Mouse (Mus musculus) lung, postnatal 36 days (tissue): ENCODE results near the gene Clec14a.

ENCODE experiments used
- DNase-seq: peaks from one replicate; pipeline ENCODE4 v3.0.0; 2022; ENCODE audit warnings: mixed read lengths

The Clec14a gene

GRCm38 (mm10) chr12:58268563-58269501 lies at the start of gene Clec14a:
TSS of gene Clec14a (minus strand) at chr12:58269290.
- DNase-seq = peak; percentile 88

DNA sequence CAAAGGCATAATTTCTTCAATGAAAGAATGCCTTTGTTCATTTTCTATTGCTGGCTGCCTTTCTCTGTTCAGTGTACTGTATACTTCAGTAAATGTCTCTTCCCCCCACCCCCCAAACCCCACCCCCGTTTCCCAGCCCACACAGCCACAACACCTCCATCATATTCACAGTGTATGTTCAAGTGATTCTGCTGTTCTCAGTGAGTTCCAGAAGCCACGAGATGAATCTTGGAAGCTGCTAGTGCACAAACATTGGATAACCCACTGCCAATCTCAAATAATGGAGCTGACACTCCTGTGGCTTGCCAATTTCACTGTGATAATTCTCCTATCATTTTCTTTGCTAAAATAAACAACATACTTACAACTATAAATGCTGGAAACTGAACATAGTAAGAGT lies 38.7 kb upstream of the Clec14a start:
- DNase-seq = no peak

DNA sequence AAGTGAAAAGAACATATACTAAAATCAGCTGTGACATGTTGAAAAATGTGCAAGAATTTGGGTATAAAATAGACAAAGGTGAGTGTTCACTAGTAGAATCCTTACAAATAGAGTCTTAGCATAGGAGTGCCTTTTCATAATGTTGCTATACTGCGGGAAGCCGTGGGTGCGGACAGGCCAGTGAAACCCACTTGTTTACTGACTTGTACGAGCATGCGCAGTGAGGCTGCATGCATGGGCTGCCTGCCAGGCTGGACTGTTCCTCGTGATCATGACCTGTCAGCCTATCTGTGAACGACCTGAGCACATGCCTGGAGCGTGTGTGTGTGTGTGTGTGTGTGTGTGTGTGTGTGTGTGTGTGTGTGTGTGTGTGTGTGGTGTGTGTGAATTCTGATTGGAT lies 37.3 kb upstream of the Clec14a start:
- DNase-seq = peak; percentile 84

DNA sequence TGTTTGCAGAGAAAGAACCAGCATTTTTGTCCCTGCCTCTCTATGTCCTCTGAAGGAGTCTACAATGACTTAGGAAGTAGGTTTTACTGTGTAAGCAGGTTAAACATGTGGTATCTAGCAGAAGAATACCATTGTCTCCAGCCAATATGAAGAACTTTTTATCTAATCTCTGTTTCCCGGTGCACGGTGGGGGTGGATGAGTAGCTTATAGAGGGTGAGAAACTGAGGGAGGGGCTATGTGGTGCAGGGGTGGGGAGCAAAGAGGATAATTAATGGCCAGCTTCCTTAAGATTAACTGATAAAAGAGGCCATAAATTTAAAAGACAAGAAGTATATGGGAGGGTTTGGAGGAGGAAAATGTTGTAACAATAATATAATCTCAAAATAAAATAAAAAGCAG lies 36.5 kb upstream of the Clec14a start:
- DNase-seq = peak; percentile 19

DNA sequence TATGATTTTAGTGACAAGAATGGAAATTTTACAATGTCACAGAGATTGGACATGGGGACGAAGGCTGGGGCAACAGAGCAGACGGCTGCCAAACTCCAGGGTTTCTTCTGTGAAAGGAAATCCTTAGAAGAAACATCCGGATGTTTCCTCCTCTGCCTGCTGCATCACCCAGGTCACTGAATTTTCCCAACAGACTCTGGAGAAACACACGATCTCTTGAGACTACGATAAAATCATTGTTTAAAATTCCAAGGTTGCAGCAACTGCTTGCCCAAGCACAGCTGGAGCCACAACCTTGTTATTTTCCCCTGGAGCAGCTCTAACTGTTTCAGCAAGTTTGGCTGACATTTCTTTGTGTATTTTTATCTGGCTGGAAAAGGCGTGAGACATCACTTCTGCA lies 27.9 kb upstream of the Clec14a start:
- DNase-seq = peak; percentile 46

GRCm38 (mm10) chr12:58285912-58286311 lies 16.8 kb upstream of the Clec14a start:
- DNase-seq = no peak

DNA sequence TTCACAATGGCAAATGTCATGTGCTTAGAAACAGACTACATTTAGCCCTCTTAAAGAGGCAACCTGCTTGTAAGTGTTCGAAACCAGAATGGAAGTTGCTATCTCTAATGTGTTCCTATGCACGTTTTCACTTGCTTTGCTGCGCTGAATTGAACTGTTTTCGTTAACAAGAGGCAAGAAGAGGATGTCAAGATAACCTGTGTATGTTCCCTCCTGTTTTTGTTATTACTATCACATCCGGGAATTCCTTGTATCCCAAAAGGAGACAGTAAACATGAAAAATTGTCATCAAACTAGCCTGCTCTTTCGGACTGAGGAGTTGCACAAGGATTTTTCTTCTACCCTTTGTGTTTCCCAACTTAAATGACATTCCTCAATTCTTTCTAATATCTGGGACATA lies 1.4 kb upstream of the Clec14a start:
- peak; percentile 17 for DNase-seq

GRCm38 (mm10) chr12:58269505-58269904 lies 415 bp upstream of the Clec14a start:
- no peak for DNase-seq

DNA sequence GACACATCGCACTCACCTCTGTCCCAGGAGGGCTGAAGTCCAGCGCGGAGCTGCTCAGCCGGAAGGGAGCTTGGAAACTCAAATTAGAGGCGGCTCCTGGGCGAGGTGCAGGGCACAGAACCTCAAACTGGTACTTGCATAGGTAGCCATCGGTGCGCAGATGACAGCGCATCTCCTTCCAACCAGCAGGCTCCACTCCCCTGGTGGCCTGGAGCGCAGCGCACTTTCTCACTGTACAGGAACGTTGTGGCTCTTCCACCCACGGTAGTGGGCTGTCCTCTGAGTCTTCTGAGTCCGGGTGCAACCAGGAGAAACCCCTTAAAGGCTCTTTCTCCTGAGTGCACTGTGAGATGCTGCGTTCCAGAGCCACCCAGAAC lies 916 bp downstream of the Clec14a start:
- DNase-seq = peak; percentile 5

GRCm38 (mm10) chr12:58267779-58268178 lies 1.3 kb downstream of the Clec14a start:
- no peak for DNase-seq

DNA sequence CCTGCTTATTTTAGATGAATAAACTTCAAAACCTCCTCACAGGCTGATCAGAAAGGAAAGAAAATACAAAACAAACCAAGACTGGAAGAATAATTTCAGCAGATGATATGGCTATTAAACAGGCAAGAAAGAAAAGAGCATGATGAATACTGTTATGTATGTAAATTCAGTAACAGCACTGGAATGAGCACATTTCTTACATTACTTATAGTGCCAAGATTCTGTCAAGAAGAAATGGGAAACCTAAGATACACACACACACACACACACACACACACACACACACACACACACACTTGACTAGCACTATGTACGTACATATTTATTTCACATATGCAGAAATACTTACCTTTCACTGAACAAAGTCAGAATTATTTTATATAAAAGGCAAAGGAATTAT lies 17.2 kb downstream of the Clec14a start:
- DNase-seq = no peak

DNA sequence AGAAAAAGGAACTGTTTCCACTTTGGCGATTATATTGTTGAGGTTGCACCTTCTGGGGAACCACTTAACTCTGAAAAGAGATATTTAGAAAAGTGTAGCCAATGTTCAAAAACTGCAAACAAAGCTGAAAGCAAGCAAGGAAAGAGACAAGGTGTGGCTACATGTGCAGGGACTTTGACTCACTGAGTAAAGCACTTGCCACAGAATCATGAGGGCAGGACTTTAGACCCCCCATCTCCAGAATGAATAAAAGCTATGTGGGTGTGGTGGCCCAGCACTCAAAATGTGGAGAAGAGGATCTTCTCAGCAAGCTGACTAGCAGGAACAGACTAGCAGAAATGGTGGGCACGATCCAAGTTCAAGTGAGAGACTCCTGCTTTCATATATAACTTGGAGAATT lies 36.6 kb downstream of the Clec14a start:
- no peak for DNase-seq

DNA sequence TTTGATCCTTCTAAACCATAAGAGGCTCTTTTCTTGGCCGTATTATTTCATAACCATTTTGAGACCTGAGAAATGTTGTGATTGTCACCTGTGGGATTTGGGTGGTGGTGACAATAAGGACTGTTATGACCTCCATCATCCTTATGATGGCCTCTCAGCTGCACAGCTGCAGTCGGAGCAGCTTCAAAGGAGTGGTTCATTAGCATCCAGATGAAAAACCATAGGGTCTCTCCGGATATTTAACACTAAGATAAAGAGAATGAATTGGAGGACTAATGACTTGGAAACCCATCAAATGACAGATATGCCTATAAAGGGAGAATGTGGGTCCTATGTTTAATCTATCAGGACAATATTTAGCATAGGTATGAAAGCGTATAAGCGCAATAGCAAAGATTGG lies 43.4 kb downstream of the Clec14a start:
- DNase-seq = no peak

DNA sequence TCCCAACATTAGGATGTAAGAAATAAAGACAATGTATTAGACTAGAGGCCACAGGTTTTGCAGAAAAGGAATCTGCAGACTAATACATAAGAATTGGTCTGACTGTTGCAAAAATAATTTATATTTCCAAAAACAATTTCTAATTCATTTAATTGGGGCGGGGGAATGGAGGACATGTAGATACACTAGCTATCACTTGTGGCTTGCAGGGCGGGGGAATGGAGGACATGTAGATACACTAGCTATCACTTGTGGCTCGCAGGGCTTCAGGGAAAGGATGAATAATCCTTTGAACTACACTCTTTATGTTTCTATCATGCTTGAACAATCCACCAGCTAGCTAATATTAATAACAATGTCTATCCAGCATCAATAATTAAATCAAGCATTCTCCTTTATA lies 50.0 kb downstream of the Clec14a start:
- no peak for DNase-seq

DNA sequence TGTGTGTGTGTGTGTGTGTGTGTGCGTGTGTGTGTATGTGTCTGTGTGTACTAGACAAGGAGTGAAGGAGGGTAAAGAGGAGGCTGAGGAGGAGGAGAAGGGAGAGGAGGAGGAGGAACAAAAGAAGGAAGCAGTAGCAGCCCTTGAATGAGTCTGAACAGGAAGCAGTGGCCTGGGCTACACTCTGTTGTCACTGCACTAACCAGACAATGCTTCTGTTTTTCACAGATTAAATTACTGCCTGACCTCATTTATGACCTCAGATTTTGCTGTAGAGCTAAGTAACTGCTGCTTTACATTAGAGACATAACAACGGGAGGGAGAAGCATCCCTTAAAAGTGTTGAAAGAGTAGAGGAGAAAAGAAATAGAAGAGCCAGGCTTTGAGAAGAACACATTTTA lies 52.9 kb downstream of the Clec14a start:
- no peak for DNase-seq
